Mouse (Mus musculus): ENCODE data around the gene Gm45783.
"Not testable (repeated sequence)": the region's sequence is repeated elsewhere in the genome, so short reads cannot be mapped to it uniquely, and the experiment has no call there.

The Gm45783 gene

DNA sequence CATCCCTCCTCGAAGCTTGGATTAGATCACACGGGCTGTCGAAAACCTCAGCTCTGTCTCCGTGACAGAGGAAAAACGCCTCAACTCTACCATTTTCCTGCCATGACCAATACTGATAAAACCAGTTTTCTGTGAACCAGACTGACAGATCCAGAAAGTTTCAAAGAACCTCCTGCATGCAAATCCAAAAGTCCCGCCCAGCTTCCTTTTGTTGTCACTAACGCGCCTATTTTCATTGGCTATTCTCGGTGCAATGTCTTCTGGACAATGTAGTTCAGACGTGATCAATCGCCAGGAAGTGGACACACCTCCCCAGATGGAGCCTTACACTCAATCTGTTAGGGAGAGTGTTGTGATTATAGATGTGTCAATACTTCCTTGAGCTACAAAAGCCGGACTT is at the start of gene Gm45783:
TSS of gene Gm45783 (minus strand) at position 143 of the 400 bp plus-strand sequence.
- not testable (repeated sequence) for DNase-seq (ENCODE audit: low read depth)

- DNase-seq (ENCODE audit: low read depth), result not testable (repeated sequence)
These were observed 25.2 kb upstream of the Gm45783 start, which contains the start of gene Vmn2r31 for GRCm38 (mm10) chr7:7399603-7400002. TSS of gene Vmn2r31 (minus strand) at chr7:7399703.

DNA sequence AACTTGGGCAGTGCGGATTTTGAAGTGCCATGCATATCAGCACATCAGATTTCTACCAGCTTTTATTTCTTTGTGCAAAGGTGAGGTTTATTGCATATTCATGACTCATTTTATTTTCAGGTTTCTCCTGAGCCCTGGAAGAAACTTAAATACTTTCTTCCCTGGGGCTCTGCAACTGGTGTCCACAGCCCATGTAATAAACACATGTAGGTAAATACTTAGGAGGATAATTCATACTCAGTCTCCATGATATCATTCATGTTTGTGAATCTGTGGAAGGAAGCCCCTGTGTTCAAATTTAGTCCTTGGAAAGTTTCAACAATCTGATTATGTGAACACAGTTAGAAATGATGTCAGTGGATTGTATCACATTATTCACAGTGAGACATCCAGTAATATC is 36.9 kb downstream of the Gm45783 start, which contains the start of gene Vmn2r30:
TSS of gene Vmn2r30 (minus strand) at position 101 of the 400 bp plus-strand sequence.
- DNase-seq (ENCODE audit: low read depth), result not testable (repeated sequence)

GRCm38 (mm10) chr7:7295595-7295994 is 78.8 kb downstream of the Gm45783 start:
- peak; percentile 72 for DNase-seq (ENCODE audit: low read depth)
